Mouse (Mus musculus) central nervous system, embryonic 11.5 days (tissue): ENCODE measurements around the gene 4930444G20Rik. TPM values are rescaled to one million over a fixed set of nuclear protein-coding genes. Genes with fewer than 3 reads are reported as not detected.

Source experiments
- polyA plus RNA-seq: library from polyadenylated mRNA; depleted of rRNA; stranded (reverse); fragments of >200 nt; gene quantifications from 2 replicates; pipeline ENCODE4 v1.2.3, GENCODE M21; 2012; rRNA removed

The 4930444G20Rik gene
- not detected in 2 replicates for polyA plus RNA-seq

DNA sequence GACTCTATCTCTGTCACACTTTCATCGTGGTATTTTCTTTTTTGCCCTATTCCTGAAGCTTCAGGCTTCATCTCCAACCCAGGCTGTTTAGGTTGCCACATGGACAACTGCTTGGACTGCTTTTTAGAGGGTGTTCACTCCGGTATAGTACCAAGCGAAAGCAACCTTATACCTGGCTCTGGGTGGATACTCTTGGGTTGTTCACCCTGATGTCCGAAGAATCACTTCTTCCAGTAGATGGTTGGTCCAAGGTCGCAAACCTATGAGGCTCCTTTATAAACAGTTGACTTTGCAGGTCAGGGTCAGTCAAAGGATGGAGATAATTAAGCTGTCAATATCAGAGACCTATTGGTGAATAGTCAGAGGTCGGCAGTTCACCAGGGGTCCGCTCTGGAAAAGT, at the start of gene 4930444G20Rik:
4930444G20Rik (minus strand) TSS at position 101 of the 400 bp plus-strand sequence.

Other genes starting within 250 kb of the 4930444G20Rik start
- 12.1 and 18.3 TPM in 2 replicates for gene Sgk1, start 185.9 kb downstream of the 4930444G20Rik start, polyA plus RNA-seq
- 8.2 and 39.4 TPM in 2 replicates for gene E030030I06Rik, start 81.2 kb upstream of the 4930444G20Rik start, polyA plus RNA-seq
- gene Raet1e, start 90.5 kb upstream of the 4930444G20Rik start, polyA plus RNA-seq: 4.5 and 8.2 TPM in 2 replicates
- gene H60b, start 90.5 kb upstream of the 4930444G20Rik start, polyA plus RNA-seq: 2.0 and 2.3 TPM in 2 replicates